Mouse (Mus musculus): ENCODE data around the gene Mrpl24.

- TF ChIP-seq CTCF (IDR thresholded peaks at IDR 0.05; ENCODE audit: low read depth, low read length) (no peak), EP300 (IDR thresholded peaks at IDR 0.05; ENCODE audit: insufficient read depth, low read depth, low read length) (no peak)
These were observed 5.8 kb upstream of the Mrpl24 start for GRCm38 (mm10) chr3:87913491-87913890.

All from ES-Bruce4 (cell line).